Mouse (Mus musculus) right cerebral cortex, postnatal 14 days (tissue): ENCODE data around the gene Ush2a.

Experiments used
- DNase-seq: peaks from one replicate; pipeline ENCODE4 v3.0.0; 2022

Gene Ush2a

GRCm38 (mm10) chr1:188910656-188911055 lies 648.8 kb downstream of the Ush2a start:
- no peak for DNase-seq

- DNase-seq = no peak
These were observed 658.1 kb downstream of the Ush2a start for GRCm38 (mm10) chr1:188919946-188920345.

GRCm38 (mm10) chr1:188937246-188937780 lies 675.5 kb downstream of the Ush2a start:
- no peak for DNase-seq

- DNase-seq = no peak
These were observed 683.5 kb downstream of the Ush2a start for GRCm38 (mm10) chr1:188945326-188945725.

- no peak for DNase-seq
These were observed 685.0 kb downstream of the Ush2a start for GRCm38 (mm10) chr1:188946849-188947248.

- DNase-seq = peak; percentile 51
These were observed 686.0 kb downstream of the Ush2a start for GRCm38 (mm10) chr1:188947794-188948193.

- peak; percentile 49 for DNase-seq
These were observed 686.5 kb downstream of the Ush2a start for GRCm38 (mm10) chr1:188948276-188948675.

- DNase-seq = no peak
These were observed 689.3 kb downstream of the Ush2a start for GRCm38 (mm10) chr1:188951091-188951490.

GRCm38 (mm10) chr1:188952501-188952900 lies 690.7 kb downstream of the Ush2a start:
- DNase-seq = no peak

- no peak for DNase-seq
These were observed 711.3 kb downstream of the Ush2a start for GRCm38 (mm10) chr1:188973078-188973477.

GRCm38 (mm10) chr1:188973926-188974325 lies 712.1 kb downstream of the Ush2a start:
- DNase-seq = no peak

GRCm38 (mm10) chr1:188980050-188980449 lies 718.2 kb downstream of the Ush2a start:
- DNase-seq = peak; percentile 60

- DNase-seq = peak; percentile 42
These were observed 731.4 kb downstream of the Ush2a start for GRCm38 (mm10) chr1:188993218-188993617.

GRCm38 (mm10) chr1:188997921-188998320 lies 736.1 kb downstream of the Ush2a start:
- DNase-seq = no peak

GRCm38 (mm10) chr1:188999981-189000380 lies 738.2 kb downstream of the Ush2a start:
- no peak for DNase-seq

GRCm38 (mm10) chr1:189001815-189002214 lies 740.0 kb downstream of the Ush2a start:
- no peak for DNase-seq

GRCm38 (mm10) chr1:189004774-189005173 lies 743.0 kb downstream of the Ush2a start:
- no peak for DNase-seq

- DNase-seq = no peak
These were observed 744.4 kb downstream of the Ush2a start for GRCm38 (mm10) chr1:189006267-189006666.

- no peak for DNase-seq
These were observed 745.0 kb downstream of the Ush2a start for GRCm38 (mm10) chr1:189006826-189007225.

- peak; percentile 100 for DNase-seq
These were observed 745.6 kb downstream of the Ush2a start, which contains the start of gene Kctd3 for GRCm38 (mm10) chr1:189007239-189007979. Gene Kctd3 (minus strand): TSS chr1:189007841.

GRCm38 (mm10) chr1:189007980-189008324 lies 746.1 kb downstream of the Ush2a start:
- DNase-seq = no peak

GRCm38 (mm10) chr1:189010671-189011070 lies 748.8 kb downstream of the Ush2a start:
- DNase-seq = no peak

GRCm38 (mm10) chr1:189012846-189013586 lies 751.2 kb downstream of the Ush2a start:
- DNase-seq = no peak

- DNase-seq = no peak
These were observed 751.7 kb downstream of the Ush2a start for GRCm38 (mm10) chr1:189013587-189013921.
